Mouse (Mus musculus): ENCODE measurements around the gene Bpifb6. TPM values are rescaled to one million over a fixed set of nuclear protein-coding genes. Genes with fewer than 3 reads are reported as not detected.

Gene Bpifb6
- not detected in 2 replicates for polyA plus RNA-seq (2015; fragmentation: Nextera tagmentation; extraction: Ambion mirVana)

GRCm38 (mm10) chr2:153900088-153900487 is at the start of gene Bpifb6:
Bpifb6 (plus strand) TSS chr2:153900388.
- no peaks in the 10 kb centered on the region for H3K36me3 ChIP-seq
- no peaks in the 10 kb centered on the region for H3K4me1 ChIP-seq
- no peak within 1 kb of the TSS for H3K27ac ChIP-seq
- H3K27me3 ChIP-seq, result no peaks in the 10 kb centered on the region
- H3K4me3 ChIP-seq, result no peak within 1 kb of the TSS
- ATAC-seq (ENCODE audit: insufficient number of reproducible peaks, insufficient read depth, low FRiP score, low TSS enrichment, low read depth), result no peak
- WGBS, result 64% methylated on average over 4 of the region's 4 CpGs
- H3K9ac ChIP-seq, result no peak within 1 kb of the TSS
- no peak within 1 kb of the TSS for H3K4me2 ChIP-seq
- H3K9me3 ChIP-seq, result no peaks in the 10 kb centered on the region

GRCm38 (mm10) chr2:153851030-153851360 is 49.2 kb upstream of the Bpifb6 start:
- no peaks in the 10 kb centered on the region for H3K36me3 ChIP-seq
- no peak overlapping the region for H3K27ac ChIP-seq
- H3K4me2 ChIP-seq, result no peak overlapping the region
- no peak for ATAC-seq (ENCODE audit: insufficient number of reproducible peaks, insufficient read depth, low FRiP score, low TSS enrichment, low read depth)
- H3K4me3 ChIP-seq, result no peak overlapping the region
- WGBS, result 45% methylated on average over 4 of the region's 4 CpGs
- peaks cover 5% of the 10 kb centered on the region; the same call in 1 of the 2 replicates for H3K4me1 ChIP-seq
- no peak overlapping the region for H3K9ac ChIP-seq
- no peaks in the 10 kb centered on the region for H3K9me3 ChIP-seq
- no peaks in the 10 kb centered on the region for H3K27me3 ChIP-seq

GRCm38 (mm10) chr2:153853544-153853943 is 46.6 kb upstream of the Bpifb6 start:
- Histone ChIP-seq H3K27ac (no peak overlapping the region), H3K9me3 (no peaks in the 10 kb centered on the region), H3K9ac (no peak overlapping the region), H3K4me1 (peaks cover 5% of the 10 kb centered on the region; the same call in 1 of the 2 replicates), H3K36me3 (no peaks in the 10 kb centered on the region), H3K27me3 (no peaks in the 10 kb centered on the region), H3K4me3 (no peak overlapping the region), H3K4me2 (no peak overlapping the region)
- WGBS, result 11% methylated on average over 5 of the region's 5 CpGs
- no peak for ATAC-seq (ENCODE audit: insufficient number of reproducible peaks, insufficient read depth, low FRiP score, low TSS enrichment, low read depth)

GRCm38 (mm10) chr2:153859581-153859980 is 40.6 kb upstream of the Bpifb6 start:
- Histone ChIP-seq H3K9ac (no peak overlapping the region), H3K9me3 (no peaks in the 10 kb centered on the region), H3K27ac (no peak overlapping the region), H3K4me2 (no peak overlapping the region), H3K27me3 (no peaks in the 10 kb centered on the region), H3K4me3 (no peak overlapping the region), H3K4me1 (peaks cover 3% of the 10 kb centered on the region; the same call in 1 of the 2 replicates), H3K36me3 (no peaks in the 10 kb centered on the region)
- ATAC-seq (ENCODE audit: insufficient number of reproducible peaks, insufficient read depth, low FRiP score, low TSS enrichment, low read depth), result no peak
- 29% methylated on average over 2 of the region's 2 CpGs for WGBS

- H3K27ac ChIP-seq, result no peak overlapping the region
- no peak overlapping the region for H3K4me2 ChIP-seq
- no peak for ATAC-seq (ENCODE audit: insufficient number of reproducible peaks, insufficient read depth, low FRiP score, low TSS enrichment, low read depth)
- H3K9me3 ChIP-seq, result no peaks in the 10 kb centered on the region
- H3K36me3 ChIP-seq, result no peaks in the 10 kb centered on the region
- peaks cover 3% of the 10 kb centered on the region; the same call in 1 of the 2 replicates for H3K4me1 ChIP-seq
- H3K4me3 ChIP-seq, result no peak overlapping the region
- WGBS, result 84% methylated on average over 11 of the region's 11 CpGs
- no peaks in the 10 kb centered on the region for H3K27me3 ChIP-seq
- H3K9ac ChIP-seq, result no peak overlapping the region
These were observed 39.9 kb upstream of the Bpifb6 start for GRCm38 (mm10) chr2:153860315-153860714.

GRCm38 (mm10) chr2:153860715-153861114 is 39.5 kb upstream of the Bpifb6 start:
- H3K9ac ChIP-seq, result no peak overlapping the region
- peaks cover 3% of the 10 kb centered on the region; the same call in 1 of the 2 replicates for H3K4me1 ChIP-seq
- no peaks in the 10 kb centered on the region for H3K9me3 ChIP-seq
- H3K27ac ChIP-seq, result no peak overlapping the region
- ATAC-seq (ENCODE audit: insufficient number of reproducible peaks, insufficient read depth, low FRiP score, low TSS enrichment, low read depth), result no peak
- H3K36me3 ChIP-seq, result no peaks in the 10 kb centered on the region
- no peak overlapping the region for H3K4me2 ChIP-seq
- WGBS, result 72% methylated on average over 3 of the region's 3 CpGs
- H3K4me3 ChIP-seq, result no peak overlapping the region
- H3K27me3 ChIP-seq, result no peaks in the 10 kb centered on the region

GRCm38 (mm10) chr2:153861960-153862359 is 38.2 kb upstream of the Bpifb6 start:
- H3K9ac ChIP-seq, result no peak overlapping the region
- WGBS, result 70% methylated on average over 3 of the region's 3 CpGs
- H3K9me3 ChIP-seq, result no peaks in the 10 kb centered on the region
- no peak overlapping the region for H3K4me2 ChIP-seq
- no peaks in the 10 kb centered on the region for H3K27me3 ChIP-seq
- H3K36me3 ChIP-seq, result no peaks in the 10 kb centered on the region
- no peak for ATAC-seq (ENCODE audit: insufficient number of reproducible peaks, insufficient read depth, low FRiP score, low TSS enrichment, low read depth)
- no peak overlapping the region for H3K4me3 ChIP-seq
- no peak overlapping the region for H3K27ac ChIP-seq
- peaks cover 3% of the 10 kb centered on the region; the same call in 1 of the 2 replicates for H3K4me1 ChIP-seq

GRCm38 (mm10) chr2:153870984-153871383 is 29.2 kb upstream of the Bpifb6 start, which contains the start of gene Sun5:
Sun5 (minus strand) TSS chr2:153871084.
- Histone ChIP-seq H3K27me3 (no peaks in the 10 kb centered on the region), H3K4me3 (no peak within 1 kb of the TSS), H3K9me3 (no peaks in the 10 kb centered on the region), H3K4me1 (no peaks in the 10 kb centered on the region), H3K4me2 (no peak within 1 kb of the TSS), H3K9ac (no peak within 1 kb of the TSS), H3K36me3 (no peaks in the 10 kb centered on the region), H3K27ac (no peak within 1 kb of the TSS)
- ATAC-seq (ENCODE audit: insufficient number of reproducible peaks, insufficient read depth, low FRiP score, low TSS enrichment, low read depth), result no peak
- WGBS, result 87% methylated on average over 4 of the region's 4 CpGs

GRCm38 (mm10) chr2:153874745-153875144 is 25.4 kb upstream of the Bpifb6 start, which contains the start of gene Bpifb2:
Bpifb2 (plus strand) TSS chr2:153875045.
- no peak within 1 kb of the TSS for H3K4me2 ChIP-seq
- no peak within 1 kb of the TSS for H3K9ac ChIP-seq
- WGBS, result 74% methylated on average over 9 of the region's 9 CpGs
- H3K9me3 ChIP-seq, result no peaks in the 10 kb centered on the region
- H3K36me3 ChIP-seq, result no peaks in the 10 kb centered on the region
- no peak within 1 kb of the TSS for H3K4me3 ChIP-seq
- no peaks in the 10 kb centered on the region for H3K4me1 ChIP-seq
- ATAC-seq (ENCODE audit: insufficient number of reproducible peaks, insufficient read depth, low FRiP score, low TSS enrichment, low read depth), result no peak
- no peak within 1 kb of the TSS for H3K27ac ChIP-seq
- H3K27me3 ChIP-seq, result no peaks in the 10 kb centered on the region

GRCm38 (mm10) chr2:153899111-153899510 is 1.1 kb upstream of the Bpifb6 start:
- Histone ChIP-seq H3K36me3 (no peaks in the 10 kb centered on the region), H3K9ac (no peak overlapping the region), H3K4me2 (no peak overlapping the region), H3K9me3 (no peaks in the 10 kb centered on the region), H3K4me3 (no peak overlapping the region), H3K27ac (no peak overlapping the region), H3K4me1 (no peaks in the 10 kb centered on the region), H3K27me3 (no peaks in the 10 kb centered on the region)
- no peak for ATAC-seq (ENCODE audit: insufficient number of reproducible peaks, insufficient read depth, low FRiP score, low TSS enrichment, low read depth)
- 80% methylated on average over 5 of the region's 5 CpGs for WGBS

- no peak for ATAC-seq (ENCODE audit: insufficient number of reproducible peaks, insufficient read depth, low FRiP score, low TSS enrichment, low read depth)
- H3K9ac ChIP-seq, result no peak overlapping the region
- H3K4me3 ChIP-seq, result no peak overlapping the region
- H3K27ac ChIP-seq, result no peak overlapping the region
- no peaks in the 10 kb centered on the region for H3K27me3 ChIP-seq
- H3K36me3 ChIP-seq, result no peaks in the 10 kb centered on the region
- 71% methylated on average over 6 of the region's 6 CpGs for WGBS
- H3K4me1 ChIP-seq, result no peaks in the 10 kb centered on the region
- H3K4me2 ChIP-seq, result no peak overlapping the region
- H3K9me3 ChIP-seq, result no peaks in the 10 kb centered on the region
These were observed 2.5 kb downstream of the Bpifb6 start for GRCm38 (mm10) chr2:153902726-153903125.

GRCm38 (mm10) chr2:153906626-153907025 is 6.4 kb downstream of the Bpifb6 start:
- no peaks in the 10 kb centered on the region for H3K36me3 ChIP-seq
- 85% methylated on average over 4 of the region's 4 CpGs for whole genome bisulfite sequencing
- H3K27me3 ChIP-seq, result no peaks in the 10 kb centered on the region
- no peak overlapping the region for H3K27ac ChIP-seq
- ATAC-seq (ENCODE audit: insufficient number of reproducible peaks, insufficient read depth, low FRiP score, low TSS enrichment, low read depth), result no peak
- H3K4me2 ChIP-seq, result no peak overlapping the region
- H3K4me3 ChIP-seq, result no peak overlapping the region
- no peaks in the 10 kb centered on the region for H3K9me3 ChIP-seq
- H3K4me1 ChIP-seq, result no peaks in the 10 kb centered on the region
- H3K9ac ChIP-seq, result no peak overlapping the region
